Mouse (Mus musculus): ENCODE measurements around the gene Nfyc. TPM values are rescaled to one million over a fixed set of nuclear protein-coding genes. Genes with fewer than 3 reads are reported as not detected.
A peak's percentile ranks its signal among the peaks of the same experiment; 100 is the strongest.

Nfyc gene
- polyA plus RNA-seq (2015; fragmentation: Nextera tagmentation; extraction: Ambion mirVana): 78.4 and 82.1 TPM in 2 replicates

GRCm38 (mm10) chr4:120831472-120831871 is at the start of gene Nfyc:
Gene Nfyc (minus strand): TSS chr4:120831572.
- 92% methylated on average over 4 of the region's 4 CpGs for WGBS
- Histone ChIP-seq H3K9ac (no peak within 1 kb of the TSS), H3K4me1 (replicated peaks) (no peaks in the 10 kb centered on the region), H3K4me2 (no peak within 1 kb of the TSS), H3K9me3 (no peaks in the 10 kb centered on the region), H3K27me3 (no peaks in the 10 kb centered on the region), H3K36me3 (no peaks in the 10 kb centered on the region), H3K27ac (replicated peaks) (no peak within 1 kb of the TSS), H3K4me3 (no peak within 1 kb of the TSS)
- no peak for ATAC-seq (ENCODE audit: low FRiP score, low read depth)

- 55% methylated on average over 6 of the region's 6 CpGs for WGBS
- Histone ChIP-seq H3K4me1 (replicated peaks) (peaks cover 30% of the 10 kb centered on the region), H3K4me2 (no peak overlapping the region), H3K27me3 (no peaks in the 10 kb centered on the region), H3K27ac (replicated peaks) (no peak overlapping the region), H3K36me3 (no peaks in the 10 kb centered on the region), H3K9ac (no peak overlapping the region), H3K4me3 (no peak overlapping the region), H3K9me3 (no peaks in the 10 kb centered on the region)
- no peak for ATAC-seq (ENCODE audit: low FRiP score, low read depth)
These were observed 49.5 kb upstream of the Nfyc start for GRCm38 (mm10) chr4:120880731-120881432.

- Histone ChIP-seq H3K9me3 (no peaks in the 10 kb centered on the region), H3K9ac (no peak overlapping the region), H3K4me3 (no peak overlapping the region), H3K4me1 (replicated peaks) (peaks cover 25% of the 10 kb centered on the region), H3K36me3 (no peaks in the 10 kb centered on the region), H3K27me3 (no peaks in the 10 kb centered on the region), H3K27ac (replicated peaks) (no peak overlapping the region), H3K4me2 (no peak overlapping the region)
- ATAC-seq (ENCODE audit: low FRiP score, low read depth): no peak
- WGBS: 42% methylated on average over 4 of the region's 4 CpGs
These were observed 48.0 kb upstream of the Nfyc start for GRCm38 (mm10) chr4:120879386-120879785.

- no peaks in the 10 kb centered on the region for H3K36me3 ChIP-seq
- no peak overlapping the region for H3K4me3 ChIP-seq
- no peaks in the 10 kb centered on the region for H3K27me3 ChIP-seq
- peaks cover 25% of the 10 kb centered on the region for H3K4me1 ChIP-seq (replicated peaks)
- WGBS: 64% methylated on average over 3 of the region's 3 CpGs
- H3K9me3 ChIP-seq: no peaks in the 10 kb centered on the region
- no peak overlapping the region for H3K9ac ChIP-seq
- H3K27ac ChIP-seq (replicated peaks): no peak overlapping the region
- ATAC-seq (ENCODE audit: low FRiP score, low read depth): no peak
- H3K4me2 ChIP-seq: no peak overlapping the region
These were observed 47.4 kb upstream of the Nfyc start for GRCm38 (mm10) chr4:120878728-120879127.

GRCm38 (mm10) chr4:120875961-120876360 is 44.6 kb upstream of the Nfyc start:
- H3K4me2 ChIP-seq: no peak overlapping the region
- H3K27me3 ChIP-seq: no peaks in the 10 kb centered on the region
- WGBS: 36% methylated on average over 3 of the region's 3 CpGs
- no peaks in the 10 kb centered on the region for H3K9me3 ChIP-seq
- ATAC-seq (ENCODE audit: low FRiP score, low read depth): no peak; the same call in 1 of the 2 replicates
- no peak overlapping the region for H3K9ac ChIP-seq
- no peaks in the 10 kb centered on the region for H3K36me3 ChIP-seq
- H3K4me1 ChIP-seq (replicated peaks): peaks cover 7% of the 10 kb centered on the region; the same call in 1 of the 2 replicates
- no peak overlapping the region for H3K27ac ChIP-seq (replicated peaks)
- H3K4me3 ChIP-seq: no peak overlapping the region

GRCm38 (mm10) chr4:120870262-120870748 is 38.9 kb upstream of the Nfyc start:
- 24% methylated on average over 7 of the region's 7 CpGs for WGBS

GRCm38 (mm10) chr4:120868988-120869387 is 37.6 kb upstream of the Nfyc start:
- Histone ChIP-seq H3K27ac (replicated peaks) (no peak overlapping the region), H3K9ac (no peak overlapping the region), H3K4me3 (no peak overlapping the region), H3K36me3 (no peaks in the 10 kb centered on the region), H3K4me1 (replicated peaks) (peaks cover 16% of the 10 kb centered on the region), H3K27me3 (no peaks in the 10 kb centered on the region), H3K4me2 (no peak overlapping the region), H3K9me3 (no peaks in the 10 kb centered on the region)
- WGBS: 87% methylated on average over 3 of the region's 3 CpGs
- no peak for ATAC-seq (ENCODE audit: low FRiP score, low read depth)

More at GRCm38 (mm10) chr4:120870262-120870748, 38.9 kb upstream of the Nfyc start:
- peak overlapping the region; percentile 7 for H3K4me2 ChIP-seq
- 0 out of 2 replicates have a peak overlapping the region, but pooled peaks have one; percentile 35 for H3K27ac ChIP-seq (replicated peaks)
- no peaks in the 10 kb centered on the region for H3K36me3 ChIP-seq
- peak; percentile 68; the same call in 1 of the 2 replicates for ATAC-seq (ENCODE audit: low FRiP score, low read depth)
- H3K4me3 ChIP-seq: no peak overlapping the region
- no peaks in the 10 kb centered on the region for H3K9me3 ChIP-seq
- no peak overlapping the region for H3K9ac ChIP-seq
- H3K4me1 ChIP-seq (replicated peaks): peaks cover 16% of the 10 kb centered on the region
- no peaks in the 10 kb centered on the region for H3K27me3 ChIP-seq

GRCm38 (mm10) chr4:120868246-120868645 is 36.9 kb upstream of the Nfyc start:
- 73% methylated on average over 5 of the region's 5 CpGs for WGBS
- Histone ChIP-seq H3K4me1 (replicated peaks) (peaks cover 16% of the 10 kb centered on the region), H3K9me3 (no peaks in the 10 kb centered on the region), H3K9ac (no peak overlapping the region), H3K27me3 (no peaks in the 10 kb centered on the region), H3K4me2 (no peak overlapping the region), H3K4me3 (no peak overlapping the region), H3K27ac (replicated peaks) (no peak overlapping the region), H3K36me3 (no peaks in the 10 kb centered on the region)
- ATAC-seq (ENCODE audit: low FRiP score, low read depth): no peak

GRCm38 (mm10) chr4:120866211-120866610 is 34.8 kb upstream of the Nfyc start:
- H3K9me3 ChIP-seq: no peaks in the 10 kb centered on the region
- ATAC-seq (ENCODE audit: low FRiP score, low read depth): no peak
- H3K9ac ChIP-seq: no peak overlapping the region
- H3K27me3 ChIP-seq: no peaks in the 10 kb centered on the region
- H3K4me1 ChIP-seq (replicated peaks): peaks cover 16% of the 10 kb centered on the region
- H3K36me3 ChIP-seq: no peaks in the 10 kb centered on the region
- no peak overlapping the region for H3K27ac ChIP-seq (replicated peaks)
- no peak overlapping the region for H3K4me2 ChIP-seq
- H3K4me3 ChIP-seq: no peak overlapping the region
- 6% methylated on average over 6 of the region's 6 CpGs for WGBS

GRCm38 (mm10) chr4:120859865-120860264 is 28.5 kb upstream of the Nfyc start:
- H3K4me2 ChIP-seq: no peak overlapping the region
- WGBS: 84% methylated on average over 7 of the region's 7 CpGs
- H3K36me3 ChIP-seq: no peaks in the 10 kb centered on the region
- peaks cover 22% of the 10 kb centered on the region for H3K4me1 ChIP-seq (replicated peaks)
- H3K27ac ChIP-seq (replicated peaks): no peak overlapping the region
- no peak for ATAC-seq (ENCODE audit: low FRiP score, low read depth)
- no peak overlapping the region for H3K9ac ChIP-seq
- H3K9me3 ChIP-seq: no peaks in the 10 kb centered on the region
- no peak overlapping the region for H3K4me3 ChIP-seq
- H3K27me3 ChIP-seq: no peaks in the 10 kb centered on the region

- Histone ChIP-seq H3K9ac (no peak overlapping the region), H3K4me1 (replicated peaks) (peaks cover 22% of the 10 kb centered on the region), H3K36me3 (no peaks in the 10 kb centered on the region), H3K4me2 (peak overlapping the region; percentile 66), H3K9me3 (no peaks in the 10 kb centered on the region), H3K27ac (replicated peaks) (no peak overlapping the region), H3K27me3 (0 out of 2 replicates have a peak, but pooled peaks cover 9% of the 10 kb centered on the region), H3K4me3 (peak overlapping the region; percentile 75)
- WGBS: 38% methylated on average over 5 of the region's 5 CpGs
- no peak for ATAC-seq (ENCODE audit: low FRiP score, low read depth)
These were observed 25.0 kb upstream of the Nfyc start for GRCm38 (mm10) chr4:120856376-120856775.

- ATAC-seq (ENCODE audit: low FRiP score, low read depth): no peak
- Histone ChIP-seq H3K4me1 (replicated peaks) (peaks cover 25% of the 10 kb centered on the region), H3K9ac (peak overlapping the region; percentile 74), H3K27ac (replicated peaks) (peak overlapping the region; percentile 72), H3K4me3 (peak overlapping the region; percentile 75), H3K36me3 (no peaks in the 10 kb centered on the region), H3K27me3 (0 out of 2 replicates have a peak, but pooled peaks cover 11% of the 10 kb centered on the region), H3K9me3 (no peaks in the 10 kb centered on the region), H3K4me2 (peak overlapping the region; percentile 66)
- 13% methylated on average over 7 of the region's 7 CpGs for WGBS
These were observed 24.1 kb upstream of the Nfyc start for GRCm38 (mm10) chr4:120855360-120856060.
